Mouse (Mus musculus) CD4-positive, CD25-positive, alpha-beta regulatory T cell, adult 2 months (primary cell): ENCODE results near the gene Gm20388.

Source experiments
- DNase-seq: peaks from one replicate; pipeline ENCODE4 v3.0.0-alpha.2; 2012; ENCODE audit warnings: low read depth, low spot score

Gene Gm20388

DNA sequence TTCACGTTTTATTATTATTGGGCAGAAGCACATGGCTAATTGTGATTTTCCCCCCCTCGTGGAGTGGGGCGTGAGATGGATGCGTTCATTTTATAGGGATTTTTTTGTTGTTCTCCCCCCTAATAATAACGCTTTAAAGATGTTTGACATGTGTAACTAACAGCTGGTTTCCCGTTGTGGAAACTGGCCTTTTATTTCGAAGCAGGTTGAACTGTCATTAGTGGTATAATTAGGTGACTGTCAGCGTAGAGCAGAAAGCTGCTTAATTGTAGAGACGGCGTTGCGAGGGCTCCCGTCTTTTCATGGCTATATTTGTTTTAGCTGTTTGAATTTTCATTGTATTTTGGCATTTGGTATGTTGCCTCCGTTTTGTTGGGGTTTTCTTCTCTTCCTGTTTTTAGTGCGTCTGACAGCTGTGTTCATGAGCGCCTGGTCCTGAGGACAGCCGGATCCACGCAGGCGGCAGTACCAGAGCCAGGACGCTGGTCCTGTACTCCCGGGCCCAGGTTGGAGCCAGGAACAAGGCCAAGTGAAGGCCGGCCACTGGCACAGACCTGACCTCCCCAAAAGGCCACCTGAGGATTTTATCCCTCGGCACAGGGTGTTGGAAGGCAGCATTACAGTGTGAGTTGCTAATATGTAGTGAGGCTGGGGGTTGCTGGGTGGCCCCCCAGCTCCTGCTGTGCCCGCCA, 595.1 kb downstream of the Gm20388 start:
- DNase-seq, result no peak

DNA sequence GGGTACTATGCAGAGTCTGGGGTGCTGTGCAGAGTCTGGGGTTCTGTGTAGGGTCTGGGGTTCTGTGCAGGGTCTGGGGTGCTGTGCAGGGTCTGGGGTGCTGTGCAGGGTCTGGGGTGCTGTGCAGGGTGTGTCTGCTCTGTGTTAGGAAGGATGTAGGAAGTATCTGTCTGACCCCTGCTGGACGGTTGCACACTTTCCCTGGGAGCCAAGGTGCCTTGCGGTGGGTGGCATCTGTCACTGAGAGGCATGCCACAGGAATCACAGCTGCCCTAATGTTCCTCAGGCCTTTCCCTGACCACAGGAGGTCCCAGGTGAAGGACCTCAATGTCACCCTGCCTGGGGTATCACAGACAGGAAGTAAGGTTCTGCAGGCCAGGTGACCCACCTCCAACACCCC, 595.9 kb downstream of the Gm20388 start:
- peak; percentile 54 for DNase-seq

DNA sequence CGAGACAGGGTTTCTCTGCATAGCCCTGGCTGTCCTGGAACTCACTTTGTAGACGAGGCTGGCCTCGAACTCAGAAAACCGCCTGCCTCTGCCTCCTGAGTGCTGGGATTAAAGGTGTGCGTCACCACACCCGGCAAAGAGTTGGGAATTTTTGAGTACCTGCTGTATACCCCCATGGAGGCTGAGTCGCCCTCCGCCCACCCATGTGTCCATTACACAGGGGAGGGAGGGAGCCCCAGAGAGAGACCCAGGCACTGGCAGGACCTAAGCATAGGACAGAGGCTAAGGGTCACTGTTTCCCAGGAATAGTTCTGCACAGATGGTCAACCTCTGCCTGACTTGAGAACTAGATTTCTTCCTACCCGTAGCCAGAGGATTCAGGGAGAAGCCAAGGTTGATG, 596.6 kb downstream of the Gm20388 start:
- DNase-seq, result no peak

DNA sequence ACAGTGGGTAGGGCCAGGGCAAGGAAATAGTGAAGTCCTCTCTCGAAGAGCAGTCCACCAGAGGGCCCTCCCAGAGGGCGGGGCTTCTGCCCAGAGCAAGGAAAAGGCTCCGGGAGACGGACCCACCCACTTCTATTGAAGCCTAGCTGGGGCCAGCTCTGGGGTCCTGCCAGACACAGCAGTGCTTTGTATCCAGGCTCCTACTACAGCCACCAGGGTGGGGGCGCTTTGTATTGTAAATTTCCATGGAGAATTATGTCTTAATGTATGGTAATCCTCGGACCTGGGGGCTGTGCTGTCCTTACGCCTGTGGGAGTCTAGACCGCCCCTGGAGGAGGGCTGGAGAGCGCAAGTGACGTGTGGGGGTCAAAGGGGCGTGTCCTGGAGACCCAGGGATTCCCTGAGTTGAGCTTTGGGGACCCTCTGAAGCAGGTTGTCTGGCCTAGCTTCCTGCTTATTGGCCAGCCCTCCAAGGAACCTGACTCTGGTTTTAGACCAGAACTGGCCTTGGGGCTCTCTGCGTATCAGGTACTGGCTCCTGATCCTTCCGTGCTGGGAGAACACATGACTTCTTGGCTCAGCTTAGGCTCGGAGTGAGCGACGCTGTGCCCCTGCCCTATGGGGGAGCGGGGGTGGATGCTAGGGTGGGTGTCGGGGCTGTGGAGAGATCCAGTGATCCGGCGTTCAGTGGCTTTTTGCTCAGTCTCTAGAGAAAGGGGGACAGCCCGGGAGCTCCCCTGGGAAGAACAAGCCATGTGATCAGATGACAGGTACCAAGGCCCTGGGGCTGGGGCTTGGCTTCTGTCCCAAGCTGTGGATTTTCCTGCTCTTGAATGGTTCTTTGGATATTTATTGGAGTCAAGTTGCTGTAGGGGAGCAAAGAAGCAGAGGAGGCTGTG, 598.7 kb downstream of the Gm20388 start:
- no peak for DNase-seq

DNA sequence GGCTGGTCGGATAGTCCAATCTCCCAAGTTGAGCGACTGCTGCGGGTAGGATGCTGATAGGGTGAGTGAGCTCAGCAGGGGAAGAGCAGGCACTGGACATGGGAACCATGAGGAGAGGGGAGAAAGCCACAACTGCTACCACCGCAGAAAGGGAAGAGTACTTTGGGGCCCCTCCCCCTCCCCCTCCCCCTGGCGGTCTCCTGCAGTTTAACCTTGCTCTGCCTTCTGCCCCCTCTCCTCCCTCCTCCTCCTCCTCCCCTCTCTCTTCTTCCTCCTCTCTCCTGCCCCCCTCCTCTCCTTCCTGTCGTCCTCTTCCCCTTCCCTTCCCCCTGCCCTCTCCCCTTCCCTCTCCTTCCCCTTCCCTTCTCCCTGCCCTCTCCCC, 599.4 kb downstream of the Gm20388 start:
- DNase-seq, result peak; percentile 31

DNA sequence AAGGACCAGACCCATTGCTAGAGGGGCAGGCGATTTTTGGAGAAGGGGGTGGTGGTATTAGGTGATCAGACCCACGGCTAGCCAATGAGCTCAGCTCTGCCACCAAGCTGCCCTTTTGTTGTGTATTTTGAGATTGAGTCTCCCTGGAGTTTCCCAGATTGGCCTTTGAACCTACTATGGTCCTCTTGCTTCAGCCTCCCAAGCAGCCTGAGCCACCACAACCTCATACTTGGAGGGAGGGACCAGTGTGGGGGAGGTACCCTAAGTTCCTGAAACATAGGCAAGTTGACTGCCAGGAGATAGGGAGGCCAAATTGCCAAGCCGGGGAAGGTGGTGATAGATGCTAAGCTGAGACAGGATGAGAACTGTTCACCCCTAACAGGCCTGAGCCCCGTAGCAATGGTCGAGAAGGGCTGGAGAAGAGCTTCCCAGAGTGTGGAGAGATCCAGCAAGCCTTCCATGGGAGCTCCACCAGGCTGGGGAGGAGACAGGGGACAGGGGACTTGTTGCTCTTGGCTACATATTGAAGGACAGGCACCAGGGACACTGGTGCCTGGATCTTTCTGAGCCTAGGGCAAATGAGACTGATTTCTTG, 600.3 kb downstream of the Gm20388 start:
- DNase-seq, result no peak

GRCm38 (mm10) chr8:120511737-120512136, 601.1 kb downstream of the Gm20388 start:
- no peak for DNase-seq

DNA sequence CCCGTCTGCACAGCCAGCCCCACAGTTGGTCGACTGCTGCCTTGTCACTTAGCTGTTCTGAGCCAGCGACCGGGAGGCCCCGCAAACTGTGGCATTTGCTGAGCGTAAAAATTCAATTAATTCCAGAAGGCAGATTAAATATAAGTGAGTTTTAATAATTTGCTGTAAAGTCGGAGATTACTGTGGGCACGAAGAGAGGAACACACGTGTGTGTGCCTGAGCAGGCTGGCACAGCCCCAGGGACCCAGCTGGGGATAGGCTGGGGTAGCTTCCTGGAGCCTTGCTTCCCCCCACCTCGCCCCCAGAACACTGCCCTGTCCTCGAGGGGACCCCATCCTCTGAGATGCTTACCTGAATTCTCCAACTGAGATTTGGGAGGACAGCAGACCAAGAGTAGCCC, 601.7 kb downstream of the Gm20388 start:
- no peak for DNase-seq

DNA sequence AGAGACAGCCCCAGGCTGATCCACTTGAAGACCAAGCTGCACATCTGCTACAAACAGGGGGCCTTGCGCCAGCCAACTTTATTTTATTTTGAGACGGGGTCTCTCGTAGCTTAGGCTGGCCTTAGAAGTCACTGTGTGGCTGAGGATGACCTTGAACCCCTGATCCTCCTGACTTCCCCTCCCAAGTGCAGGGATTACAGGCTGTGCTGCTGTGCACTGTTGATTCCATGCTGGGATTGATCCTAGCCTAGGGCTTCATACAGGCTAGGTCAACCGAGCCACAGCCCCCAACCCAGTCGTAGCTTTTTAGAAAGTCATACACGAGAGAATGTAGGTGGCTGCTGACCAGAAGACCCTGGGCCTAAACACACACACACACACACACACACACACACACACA, 602.5 kb downstream of the Gm20388 start:
- no peak for DNase-seq

DNA sequence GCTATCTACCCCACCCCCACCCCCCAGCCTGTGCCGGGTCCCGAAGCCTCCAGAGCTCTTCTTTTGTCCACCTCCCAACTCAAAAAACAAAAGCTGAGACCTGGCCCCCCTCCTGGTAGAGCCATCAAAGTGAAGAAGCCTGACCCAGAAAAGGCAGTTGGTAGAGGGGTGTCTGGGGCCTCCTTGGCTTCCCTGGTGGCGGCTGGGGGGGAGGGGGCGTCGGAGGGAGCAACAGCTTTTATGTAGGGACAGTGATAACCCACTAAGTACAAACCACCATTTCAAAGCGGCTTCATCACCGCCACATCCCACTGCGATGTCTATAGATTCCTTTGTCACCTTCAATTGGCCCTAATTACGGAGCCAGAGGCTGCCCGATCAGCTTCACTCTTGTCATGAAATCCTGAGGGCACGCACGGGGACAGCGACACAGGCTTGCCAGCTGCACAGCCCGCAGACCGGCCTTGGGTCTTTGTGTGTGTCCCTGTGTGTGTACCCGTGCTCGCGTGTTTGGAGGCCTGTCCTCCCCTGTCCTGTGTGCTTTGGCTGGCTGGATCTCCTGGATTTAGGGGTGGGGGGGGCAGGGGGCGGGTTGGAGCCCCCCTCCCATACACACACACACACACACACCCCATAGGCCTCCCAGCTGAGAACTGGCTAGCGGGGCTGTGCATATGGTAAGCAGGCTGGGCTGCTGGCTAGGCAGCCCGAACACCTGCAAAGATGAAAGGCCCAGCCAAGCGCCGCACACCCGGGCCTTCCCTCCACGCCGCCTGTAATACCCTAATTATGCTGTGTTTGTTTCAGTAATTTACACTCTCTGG, 603.2 kb downstream of the Gm20388 start:
- no peak for DNase-seq

- no peak for DNase-seq
These were observed 604.6 kb downstream of the Gm20388 start for GRCm38 (mm10) chr8:120515214-120515613.

- no peak for DNase-seq
These were observed 605.0 kb downstream of the Gm20388 start for GRCm38 (mm10) chr8:120515650-120516049.

- DNase-seq, result no peak
These were observed 605.6 kb downstream of the Gm20388 start for GRCm38 (mm10) chr8:120516182-120516755.

- DNase-seq, result no peak
These were observed 607.2 kb downstream of the Gm20388 start for GRCm38 (mm10) chr8:120517666-120518410.

GRCm38 (mm10) chr8:120518736-120519534, 608.3 kb downstream of the Gm20388 start:
- DNase-seq, result no peak

DNA sequence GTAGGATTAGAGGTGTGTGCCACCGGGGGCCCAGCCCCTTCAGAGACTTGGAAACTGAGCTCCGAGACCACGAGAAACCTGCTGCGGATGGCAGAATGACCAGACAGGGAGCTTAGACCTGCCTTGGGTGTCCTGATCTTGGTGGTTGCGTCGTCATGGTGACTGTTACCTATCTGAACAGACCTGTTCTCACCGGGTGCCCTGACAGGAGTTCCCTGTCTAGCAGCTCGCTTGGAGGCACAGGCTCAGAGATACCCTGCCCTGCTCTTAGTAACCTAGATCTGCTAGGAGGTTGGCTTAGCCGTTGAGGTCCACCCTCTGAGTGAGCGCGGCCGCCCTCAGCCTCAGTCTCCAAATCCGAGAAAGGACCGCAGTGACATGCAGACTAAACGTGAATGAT, 609.6 kb downstream of the Gm20388 start:
- no peak for DNase-seq

DNA sequence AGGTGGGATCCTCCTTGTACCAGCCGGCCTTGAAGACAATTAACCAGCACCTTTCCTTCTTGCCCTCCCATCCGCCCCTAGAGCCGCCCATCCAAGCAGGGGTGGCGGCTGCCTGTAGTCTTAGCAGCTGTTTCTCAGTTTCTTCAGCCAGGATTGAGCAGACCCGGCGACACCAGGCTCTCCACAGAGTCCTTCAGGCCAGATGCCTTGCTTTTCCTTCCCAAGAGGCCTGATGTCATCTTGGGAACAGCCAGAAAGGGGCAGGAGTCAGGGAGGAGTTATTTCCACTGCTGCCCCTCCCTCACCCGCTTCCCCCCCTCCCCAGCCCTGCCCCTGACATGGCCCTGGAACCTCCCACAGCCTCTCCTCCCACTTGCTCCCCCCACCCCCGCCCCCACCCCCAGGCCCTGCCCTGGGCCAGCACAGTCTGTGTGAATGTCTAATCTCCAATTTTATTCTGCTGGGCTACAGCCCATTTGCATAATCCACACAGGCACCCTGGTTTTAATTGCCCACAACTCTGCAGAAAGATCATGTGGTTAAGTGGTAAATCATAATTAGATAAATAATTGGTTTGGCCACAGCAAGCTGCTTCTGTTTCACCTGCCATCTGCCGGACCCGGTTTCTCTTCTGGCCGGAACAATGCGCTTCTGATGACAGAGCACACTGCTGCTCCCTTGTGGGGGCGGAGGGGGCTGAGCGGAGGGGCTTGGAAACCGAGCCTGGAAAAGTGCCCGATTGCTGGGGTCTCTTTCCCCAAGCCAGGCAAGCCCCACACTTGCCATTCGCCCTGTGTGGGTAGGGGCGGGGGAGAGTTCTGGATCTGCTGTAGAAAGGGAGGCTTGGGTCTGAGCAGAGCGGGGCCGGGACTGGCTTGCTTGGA, 610.3 kb downstream of the Gm20388 start:
- DNase-seq, result no peak

DNA sequence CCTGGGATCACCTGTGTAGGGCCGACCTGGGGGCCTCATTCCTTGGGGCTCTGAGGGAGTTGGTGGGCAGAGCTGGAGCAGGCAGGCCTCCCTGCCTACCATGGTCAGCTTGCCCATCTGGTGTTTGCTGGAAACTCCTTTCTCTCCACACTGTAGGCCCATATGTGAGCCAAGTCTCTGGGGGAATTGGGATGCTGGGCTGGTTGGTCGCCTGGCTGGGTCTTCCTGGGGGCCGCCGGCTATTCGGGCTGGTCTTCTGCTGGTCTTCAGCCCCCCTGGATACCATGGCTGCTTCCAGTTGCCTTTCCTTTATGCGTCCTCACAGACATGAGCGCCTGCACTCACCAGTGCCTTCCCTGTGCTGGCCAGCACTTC, 610.9 kb downstream of the Gm20388 start:
- no peak for DNase-seq

DNA sequence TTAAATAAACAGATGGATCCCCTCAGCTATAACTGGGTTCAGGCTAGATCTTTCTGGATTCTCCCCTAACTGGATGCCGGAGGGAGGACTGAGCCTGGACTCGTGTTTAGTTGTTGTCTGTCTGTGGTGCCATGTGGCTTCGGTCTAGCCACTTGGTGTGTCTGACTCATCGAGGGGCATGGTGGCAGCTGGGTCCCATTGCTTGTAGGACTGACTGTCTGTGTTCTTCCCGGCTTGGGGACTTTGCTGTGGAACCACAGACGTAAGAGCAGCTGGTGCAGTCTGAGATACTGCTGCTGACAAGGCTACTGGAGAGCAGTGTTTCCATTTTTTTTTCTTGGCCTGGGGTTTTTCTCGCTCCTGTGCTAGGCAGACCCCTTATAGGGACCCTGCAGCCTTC, 613.0 kb downstream of the Gm20388 start:
- DNase-seq, result no peak
